Mouse (Mus musculus): ENCODE data around the gene Lzts2.

Gene Lzts2

DNA sequence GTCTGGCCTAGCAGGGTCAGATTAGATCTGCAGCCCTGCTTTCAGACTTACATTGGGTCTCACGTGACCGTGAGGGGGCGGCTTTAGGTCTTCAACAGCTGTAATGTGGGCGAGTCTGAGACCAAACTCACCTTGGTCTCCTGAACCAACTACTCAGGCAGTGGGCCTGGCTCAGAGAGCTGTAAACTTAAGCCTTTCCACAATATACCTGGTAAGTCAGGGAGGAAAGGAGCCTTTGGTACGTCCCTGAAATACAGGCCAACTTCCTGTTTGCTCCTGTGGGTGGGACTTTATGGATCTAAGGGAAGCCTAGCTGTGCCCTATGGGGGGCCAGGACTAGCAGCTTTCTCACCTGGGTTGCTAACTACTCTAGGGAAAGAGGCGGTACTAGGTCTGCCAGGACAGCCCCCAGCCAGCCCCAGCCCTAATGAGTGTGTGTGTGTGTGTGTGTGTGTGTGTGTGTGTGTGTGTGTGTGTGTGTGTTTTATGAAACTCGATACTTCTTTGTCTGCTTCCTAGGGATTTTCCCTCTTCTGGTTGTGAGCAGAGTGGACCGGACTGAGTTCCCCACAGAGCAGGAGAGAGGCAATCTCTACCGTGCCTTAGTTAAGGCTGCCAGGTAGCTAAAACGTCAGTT lies at the start of gene Lzts2:
Gene Lzts2, plus strand, starts transcription at position 80 of the 637 bp plus-strand sequence.
- peak; percentile 58 for DNase-seq (ENCODE audit: extremely low read depth, low read depth, low spot score)

DNA sequence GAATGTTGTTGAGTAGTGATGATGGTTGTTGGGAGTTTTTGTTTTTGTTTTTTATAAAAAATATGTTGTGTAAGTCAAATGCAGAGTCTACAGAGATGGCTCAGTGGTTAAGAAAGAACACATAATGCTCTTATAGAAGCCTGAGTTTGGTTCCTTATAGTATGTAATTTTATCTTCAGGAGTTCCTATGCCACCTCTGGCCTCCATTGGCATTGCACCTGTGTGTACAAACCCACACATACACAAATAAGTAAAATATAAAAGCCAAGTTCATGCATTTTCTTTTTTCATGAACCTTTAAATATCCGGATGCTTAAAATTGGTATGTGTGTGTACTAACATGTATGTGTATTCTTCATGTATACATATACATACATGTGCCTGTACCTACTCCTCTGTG lies 48.2 kb upstream of the Lzts2 start:
- no peak for DNase-seq (ENCODE audit: extremely low read depth, low read depth, low spot score)

DNA sequence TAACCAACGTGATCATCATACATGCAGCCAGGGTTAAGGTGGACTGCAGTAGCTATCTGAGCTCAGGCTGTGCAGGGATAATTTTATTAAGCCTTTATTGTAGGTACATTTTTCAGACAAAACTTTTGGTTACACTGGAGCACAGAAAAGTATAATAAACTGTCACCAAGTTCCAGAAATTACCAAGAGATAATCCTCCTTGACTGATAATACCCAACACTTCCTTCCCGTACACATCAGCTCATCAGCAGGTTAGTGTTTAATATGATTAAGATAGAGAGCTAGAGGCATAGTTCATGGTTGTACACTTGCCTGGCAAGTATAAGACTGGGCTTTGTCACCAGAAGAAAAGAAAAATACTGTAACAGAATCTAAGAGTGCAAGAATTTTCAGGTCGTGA lies 45.9 kb upstream of the Lzts2 start:
- no peak for DNase-seq (ENCODE audit: extremely low read depth, low read depth, low spot score)

DNA sequence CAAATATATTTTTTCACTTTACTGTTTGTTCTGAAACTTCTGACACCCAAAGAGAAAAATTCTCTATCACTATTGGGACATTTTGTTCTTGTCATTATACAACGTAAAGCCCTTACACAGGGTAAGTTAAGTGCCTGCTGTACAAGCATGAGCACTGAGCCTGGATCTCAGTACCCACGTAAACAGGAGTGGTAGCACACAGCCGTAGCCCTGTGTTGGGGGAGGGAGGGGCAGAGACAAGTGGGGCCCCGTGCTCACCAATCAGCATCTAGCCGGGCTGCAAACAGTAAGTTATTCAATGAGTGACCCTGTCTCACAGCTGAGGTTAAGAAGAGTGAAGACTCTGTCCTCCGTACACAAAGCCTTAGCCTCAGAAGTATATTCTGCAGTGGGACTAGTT lies 37.6 kb upstream of the Lzts2 start:
- DNase-seq (ENCODE audit: extremely low read depth, low read depth, low spot score) = no peak

DNA sequence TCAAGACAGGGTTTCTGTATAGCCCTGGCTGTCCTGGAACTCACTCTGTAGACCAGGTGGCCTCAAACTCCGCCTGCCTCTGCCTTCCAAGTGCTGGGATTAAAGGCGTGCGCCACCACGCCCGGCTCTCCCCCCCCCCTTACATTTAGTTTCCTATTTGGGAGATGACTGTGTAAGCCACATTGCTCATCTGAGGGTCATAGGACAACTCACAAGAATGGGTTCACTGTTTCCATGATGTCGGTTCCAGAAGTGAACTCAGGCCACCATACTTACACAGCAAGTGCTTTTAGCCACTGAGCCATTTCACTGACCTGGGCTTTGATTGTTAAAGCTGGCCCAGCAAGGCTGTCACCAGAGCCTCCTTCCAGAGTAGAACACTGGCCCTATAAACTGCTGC lies 37.1 kb upstream of the Lzts2 start:
- no peak for DNase-seq (ENCODE audit: extremely low read depth, low read depth, low spot score)

DNA sequence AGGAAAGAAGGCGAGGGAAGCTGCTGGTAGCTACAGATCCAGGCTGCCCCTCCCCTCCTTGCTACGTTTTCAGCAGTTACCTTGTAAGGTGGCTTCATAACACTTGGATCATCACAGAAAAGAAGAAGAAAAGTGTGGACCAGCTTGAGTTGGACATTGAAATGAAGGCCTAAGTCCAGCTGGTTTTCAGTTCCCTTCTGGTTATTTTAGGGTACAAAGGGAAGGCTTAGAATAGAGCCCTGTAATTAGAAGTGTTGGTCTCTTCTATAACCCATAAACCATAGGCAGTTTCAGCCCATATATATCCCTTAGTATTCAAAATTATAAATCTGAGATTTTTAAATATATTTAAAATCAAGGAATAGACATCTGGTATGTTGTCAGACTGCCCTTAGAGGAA lies 33.4 kb upstream of the Lzts2 start:
- DNase-seq (ENCODE audit: extremely low read depth, low read depth, low spot score) = no peak

DNA sequence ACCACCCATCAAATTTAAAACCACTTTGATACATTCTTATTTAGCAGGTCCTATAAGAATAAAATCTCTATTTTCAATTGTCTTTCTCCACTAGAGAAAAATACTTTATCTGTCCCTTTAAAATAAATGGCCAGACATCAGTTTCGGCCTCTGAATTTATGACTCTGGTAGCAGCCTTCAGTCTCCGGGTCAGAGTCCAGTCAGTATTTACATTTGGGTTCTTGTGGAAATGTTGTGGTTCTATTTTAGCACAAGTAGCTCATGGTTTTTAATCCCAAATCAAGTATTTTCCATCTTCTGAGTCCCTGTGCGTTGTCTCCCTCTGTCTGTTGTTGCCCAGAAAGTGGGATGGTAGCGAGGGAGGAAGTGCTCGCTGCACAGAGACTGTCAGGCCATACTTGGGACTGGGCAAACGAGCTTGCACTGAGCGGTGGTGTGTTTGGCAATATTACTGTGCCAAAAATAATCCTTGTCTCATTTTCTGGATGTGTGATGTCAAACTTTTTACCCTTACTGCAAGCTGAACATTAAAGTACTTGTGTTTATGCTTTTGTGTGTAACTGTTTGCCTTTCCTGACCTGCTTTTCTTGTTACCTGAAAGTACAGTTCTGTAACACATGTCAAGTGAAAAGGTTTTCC lies 31.6 kb upstream of the Lzts2 start:
- DNase-seq (ENCODE audit: extremely low read depth, low read depth, low spot score) = no peak

DNA sequence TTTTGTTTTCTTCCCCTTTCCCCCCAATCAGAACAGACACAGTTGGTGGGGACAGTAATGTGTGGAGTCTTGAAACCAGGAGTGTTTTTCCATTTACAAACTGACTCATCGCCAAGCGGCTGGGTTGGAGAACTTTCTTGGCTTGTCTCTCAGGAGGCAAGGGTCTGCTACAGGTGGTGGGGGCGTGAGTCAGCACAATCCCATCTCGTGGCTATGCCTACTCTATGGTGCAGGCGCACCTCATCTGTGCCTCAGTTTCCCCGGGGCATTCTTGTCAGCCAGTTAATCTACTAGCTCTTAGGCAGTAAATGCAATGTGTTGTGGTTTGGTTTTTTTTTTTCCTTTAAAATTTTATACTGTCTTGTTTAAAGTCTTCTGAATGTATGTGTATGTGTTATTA lies 30.8 kb upstream of the Lzts2 start:
- no peak for DNase-seq (ENCODE audit: extremely low read depth, low read depth, low spot score)

DNA sequence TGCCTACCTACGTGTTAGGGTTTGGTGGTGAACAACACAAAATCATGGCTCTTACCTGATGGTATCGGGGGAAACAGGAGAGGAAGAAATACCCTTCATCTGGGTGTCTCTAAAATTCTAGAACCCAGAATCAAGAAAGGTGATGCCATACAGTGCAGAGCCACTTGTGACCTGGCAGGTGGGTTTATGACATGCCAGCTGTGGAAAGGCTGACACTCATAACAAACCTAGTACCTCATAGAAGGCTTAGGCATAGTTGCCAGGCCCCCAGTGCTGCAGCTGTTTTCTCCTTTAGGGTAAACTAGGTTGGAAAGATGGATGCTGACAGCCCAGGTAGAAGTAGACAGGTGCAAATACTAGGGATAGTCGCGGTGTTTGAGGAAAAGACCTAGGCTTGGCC lies 29.8 kb upstream of the Lzts2 start:
- DNase-seq (ENCODE audit: extremely low read depth, low read depth, low spot score) = no peak

DNA sequence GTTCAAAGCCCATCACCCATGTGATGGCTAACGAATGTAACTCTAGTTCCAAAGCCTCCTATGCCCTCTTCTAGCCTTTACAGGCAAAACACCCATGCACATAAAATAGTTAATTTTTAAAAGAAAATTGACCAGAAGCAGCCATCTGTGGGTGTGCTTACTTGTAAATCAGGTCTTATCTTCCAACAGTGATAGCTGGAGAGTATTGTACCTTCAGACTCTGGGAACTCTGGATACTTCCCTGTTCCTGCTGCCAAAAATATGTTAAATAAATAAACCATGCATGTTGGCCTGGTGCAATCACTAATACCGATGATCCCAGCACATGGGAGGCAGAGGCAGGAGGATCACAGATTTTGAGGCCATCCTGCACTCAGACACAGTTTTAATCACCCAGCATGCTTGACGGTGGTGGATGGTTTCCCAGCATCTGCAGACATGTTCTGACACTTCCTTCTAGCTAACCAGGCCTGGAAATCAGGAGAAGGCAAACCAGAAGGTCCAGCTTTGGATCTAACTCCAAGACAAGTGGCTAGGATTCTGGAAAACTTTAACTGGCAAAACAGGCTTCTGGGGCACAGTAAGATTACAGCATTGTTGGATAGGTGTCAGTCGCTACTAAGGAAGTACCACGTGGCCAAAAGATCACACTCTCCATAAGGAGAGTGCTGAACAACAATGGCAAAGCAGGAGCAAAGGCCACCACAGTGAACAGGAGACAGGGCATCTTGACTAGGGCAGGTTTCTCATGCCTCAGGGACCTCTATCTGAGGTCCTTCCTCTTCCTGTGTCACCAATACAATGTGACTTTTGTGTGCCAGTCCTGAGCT lies 28.8 kb upstream of the Lzts2 start:
- peak; percentile 64 for DNase-seq (ENCODE audit: extremely low read depth, low read depth, low spot score)

DNA sequence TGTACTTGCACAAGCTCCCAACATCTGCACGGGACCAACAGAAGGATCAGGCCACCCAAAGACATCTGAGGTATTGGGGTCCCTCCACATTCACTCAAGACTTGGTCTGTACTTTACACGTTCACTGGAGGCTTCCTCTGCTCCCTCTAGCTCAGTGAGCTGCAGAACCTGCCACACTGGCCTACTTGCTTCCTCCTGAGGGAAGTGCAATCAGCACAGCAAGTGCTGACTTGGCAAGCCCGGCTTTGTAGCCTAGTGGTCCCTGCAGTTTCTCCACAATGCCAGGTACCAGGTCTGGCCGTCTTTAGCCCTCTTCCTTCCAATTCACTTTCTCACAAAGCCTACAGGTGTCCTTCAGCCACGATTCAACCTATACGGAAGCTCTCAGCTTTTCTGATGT lies 27.2 kb upstream of the Lzts2 start:
- no peak for DNase-seq (ENCODE audit: extremely low read depth, low read depth, low spot score)

DNA sequence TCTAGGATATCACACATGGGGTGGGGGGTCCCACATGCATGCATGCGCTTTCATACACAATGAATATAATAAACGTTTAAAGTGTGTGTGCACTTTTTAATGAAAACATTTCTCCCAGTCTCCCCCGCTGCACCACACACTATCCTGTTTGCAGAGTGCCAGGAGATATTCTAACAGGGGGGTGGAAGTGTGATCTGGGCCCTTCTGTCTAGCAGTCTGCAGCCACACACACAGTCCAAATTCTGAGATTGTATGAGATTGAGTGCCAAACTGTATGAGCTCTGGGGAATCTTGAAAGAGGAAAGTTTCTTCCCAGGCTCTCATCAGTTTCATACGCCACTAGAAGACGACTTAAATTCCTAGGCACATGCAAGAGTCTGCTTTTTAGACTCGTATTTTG lies 26.4 kb upstream of the Lzts2 start:
- DNase-seq (ENCODE audit: extremely low read depth, low read depth, low spot score) = no peak

DNA sequence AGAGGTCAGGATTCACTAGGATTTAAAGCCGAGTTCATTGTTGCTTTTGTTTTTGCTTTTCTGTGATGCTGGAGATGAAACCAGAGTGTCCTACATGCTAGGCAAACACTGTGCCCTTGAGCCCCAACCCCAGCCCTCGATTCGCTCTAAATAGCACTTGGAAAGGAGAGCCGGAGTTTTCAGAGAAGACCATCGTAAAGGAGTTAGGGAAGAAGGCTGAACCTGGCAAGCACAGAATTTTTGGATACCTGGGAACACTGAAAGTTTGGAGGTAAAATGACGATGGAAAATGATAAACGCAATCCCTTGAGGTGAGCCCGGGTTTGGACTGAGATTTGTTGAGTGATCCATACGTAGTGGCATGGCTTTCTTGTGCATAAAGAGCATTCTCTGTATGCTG lies 25.9 kb upstream of the Lzts2 start:
- no peak for DNase-seq (ENCODE audit: extremely low read depth, low read depth, low spot score)

DNA sequence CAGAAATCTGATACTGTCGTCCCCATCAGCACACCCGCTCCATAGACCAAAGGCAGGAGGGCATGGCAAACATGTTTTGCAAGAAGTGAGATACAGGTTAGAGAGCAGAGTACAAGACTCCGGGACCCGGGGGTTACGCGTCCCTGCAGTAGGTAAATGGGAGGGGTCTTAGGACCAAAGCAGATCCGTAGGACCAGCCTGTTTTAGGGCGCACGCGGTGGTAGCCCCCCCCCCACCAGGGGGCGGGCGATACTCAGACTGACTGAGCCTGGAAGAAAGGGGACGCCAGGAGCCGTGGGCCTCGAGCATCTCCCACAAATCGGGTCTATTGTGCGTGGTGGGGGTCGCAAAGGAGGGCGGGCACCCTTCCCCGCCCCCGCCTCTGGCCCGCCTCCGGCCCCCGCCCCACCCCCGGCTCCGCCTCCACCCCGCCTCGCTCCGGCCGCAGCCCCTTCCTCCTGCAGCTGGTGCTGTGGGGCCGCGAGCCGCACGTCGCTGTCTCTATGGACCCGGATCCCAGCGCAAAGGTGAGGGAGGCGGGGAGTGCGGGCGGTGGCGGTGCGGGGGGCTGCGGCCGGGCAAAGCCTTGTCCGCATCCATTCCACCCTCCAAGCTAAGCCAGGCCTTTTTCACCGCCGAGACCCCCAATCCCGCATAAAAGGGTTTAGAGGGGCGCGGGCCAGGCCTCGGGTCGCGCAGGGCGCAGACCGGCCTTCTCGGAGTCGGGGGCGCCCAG lies 25.2 kb upstream of the Lzts2 start, which contains the start of gene Sema4g:
Gene Sema4g, plus strand, starts transcription at position 271 of the 736 bp plus-strand sequence.
- no peak for DNase-seq (ENCODE audit: extremely low read depth, low read depth, low spot score)

DNA sequence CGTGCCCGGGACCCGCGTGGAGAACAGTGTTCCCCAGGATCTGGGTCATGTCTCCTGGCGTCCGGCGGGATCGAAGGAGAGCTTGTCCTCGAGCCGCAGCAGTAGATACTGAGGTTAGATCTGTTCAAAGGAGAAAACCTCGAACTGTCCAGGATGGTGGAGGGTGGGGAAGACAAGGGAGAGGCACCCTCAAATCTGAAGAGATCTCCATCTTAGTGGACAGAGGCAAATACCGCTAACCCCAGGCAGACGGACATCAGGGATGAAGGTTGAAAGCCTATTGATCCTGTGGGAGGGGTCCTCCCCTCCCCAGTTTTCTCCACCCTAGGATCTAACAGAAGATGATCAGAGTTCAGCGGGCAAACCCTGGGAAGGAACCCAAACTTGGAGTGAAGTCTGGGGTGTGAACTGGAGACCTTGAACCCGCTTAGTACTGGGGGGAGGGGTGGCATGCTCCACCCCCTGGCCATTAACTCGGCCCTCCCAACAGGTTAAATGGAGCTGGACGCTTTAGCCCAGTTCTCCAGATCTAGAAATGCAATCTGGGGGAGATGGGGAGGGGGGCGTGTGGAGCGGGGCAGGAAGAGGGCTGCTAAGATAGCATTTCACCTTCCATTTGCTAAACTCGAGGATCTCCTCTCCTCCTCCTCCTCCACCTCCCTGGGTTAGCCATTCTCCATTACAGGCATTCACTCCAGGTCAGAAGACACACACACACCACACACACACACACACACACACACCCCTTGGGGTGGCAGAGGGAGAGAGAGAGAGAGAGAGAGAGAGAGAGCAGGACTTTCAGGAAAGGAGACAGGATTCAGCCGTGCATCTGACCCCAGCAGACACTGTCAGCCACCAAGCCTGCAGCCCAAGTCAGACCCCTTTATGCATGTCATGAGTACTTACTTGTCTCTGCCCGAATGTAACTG lies 24.4 kb upstream of the Lzts2 start:
- DNase-seq (ENCODE audit: extremely low read depth, low read depth, low spot score) = no peak

DNA sequence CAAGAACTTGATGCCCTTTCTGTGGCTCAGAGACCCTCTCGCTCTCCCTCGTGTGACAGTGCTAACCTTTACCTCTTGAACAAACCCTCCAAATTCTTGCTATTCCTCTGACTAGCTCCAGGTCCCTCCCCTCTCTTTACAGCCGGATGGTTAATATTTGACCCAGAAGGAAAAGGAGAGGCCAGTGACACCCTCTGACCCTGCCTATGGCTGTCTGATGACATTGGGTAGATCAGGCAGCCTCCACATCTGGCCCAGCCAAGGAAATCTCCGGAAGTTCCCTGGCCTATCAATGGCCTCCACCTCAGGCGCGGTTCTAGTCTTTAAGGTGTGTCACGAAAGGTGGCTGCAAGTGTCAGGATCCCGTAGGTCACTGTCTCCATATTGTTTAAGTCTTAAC lies 23.2 kb upstream of the Lzts2 start:
- DNase-seq (ENCODE audit: extremely low read depth, low read depth, low spot score) = no peak

DNA sequence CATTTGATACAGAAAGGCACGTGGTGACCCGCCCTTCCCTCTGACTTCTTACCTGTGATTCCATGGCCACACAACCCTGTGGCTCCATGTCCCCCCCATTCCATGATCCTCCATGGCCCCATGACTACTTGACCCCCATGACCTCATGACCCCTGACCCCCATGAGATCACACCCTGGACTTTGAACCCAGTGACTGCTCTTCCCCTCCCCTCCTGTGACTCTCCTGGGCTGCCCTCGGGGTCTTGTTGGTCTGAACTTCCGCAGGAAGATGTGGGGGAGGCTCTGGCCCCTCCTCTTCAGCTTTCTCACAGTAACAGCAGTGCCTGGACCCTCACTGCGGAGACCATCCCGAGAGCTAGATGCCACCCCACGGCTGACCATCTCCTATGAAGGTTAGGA lies 22.0 kb upstream of the Lzts2 start:
- DNase-seq (ENCODE audit: extremely low read depth, low read depth, low spot score) = no peak

DNA sequence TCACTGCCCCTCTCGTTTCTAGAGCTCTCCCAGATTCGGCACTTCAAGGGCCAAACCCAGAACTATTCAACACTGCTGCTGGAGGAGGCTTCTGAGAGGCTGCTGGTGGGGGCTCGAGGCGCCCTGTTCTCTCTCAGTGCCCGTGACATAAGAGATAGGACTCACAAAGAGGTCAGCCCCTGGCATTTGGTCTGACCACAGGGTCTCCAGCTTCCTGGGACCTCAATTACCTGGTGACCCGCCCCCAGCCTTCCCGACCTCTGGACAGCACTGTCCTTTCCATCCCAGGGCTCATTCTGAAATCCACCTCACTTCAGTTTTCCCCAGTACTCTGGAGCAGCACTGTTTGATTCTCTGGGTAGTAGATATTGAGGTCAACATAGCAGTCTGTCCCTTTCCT lies 21.5 kb upstream of the Lzts2 start:
- DNase-seq (ENCODE audit: extremely low read depth, low read depth, low spot score) = no peak

DNA sequence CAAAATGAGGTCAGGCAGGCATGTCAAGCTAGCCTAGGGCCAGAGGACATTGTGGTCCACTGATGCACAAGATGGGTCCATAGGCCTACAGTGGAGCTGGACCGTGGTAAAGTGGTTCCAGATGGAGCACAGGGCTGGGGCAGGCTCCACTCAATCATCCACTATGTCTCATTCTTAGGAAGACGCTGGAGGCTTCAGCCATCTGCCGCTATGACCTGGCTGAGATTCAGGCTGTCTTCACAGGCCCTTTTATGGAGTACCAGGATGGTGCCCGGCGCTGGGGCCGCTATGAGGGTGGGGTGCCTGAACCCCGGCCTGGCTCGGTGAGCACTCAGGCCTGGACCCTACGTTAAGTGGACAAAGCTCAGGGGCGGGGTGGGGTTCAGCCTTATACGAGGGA lies 16.4 kb upstream of the Lzts2 start:
- DNase-seq (ENCODE audit: extremely low read depth, low read depth, low spot score) = no peak

DNA sequence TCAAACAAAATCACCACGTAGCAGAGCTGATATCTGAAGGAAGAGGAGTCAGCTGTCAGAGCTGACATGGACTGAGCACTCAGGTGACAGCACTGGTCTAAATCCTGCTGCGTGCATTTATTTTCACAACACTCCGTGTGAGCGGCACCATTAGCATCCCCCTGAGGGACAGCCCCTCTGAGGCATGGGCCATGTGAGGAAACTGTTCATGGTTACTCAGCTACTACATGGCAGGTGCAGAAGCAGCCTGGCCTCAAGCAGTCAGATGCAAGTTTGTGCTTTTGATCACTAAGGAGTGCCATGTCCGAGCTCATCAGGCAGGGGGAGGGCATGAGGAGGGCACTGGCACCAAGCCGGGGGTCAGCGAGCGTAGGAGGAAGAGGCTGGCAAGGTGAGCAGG lies 14.6 kb upstream of the Lzts2 start:
- DNase-seq (ENCODE audit: extremely low read depth, low read depth, low spot score) = no peak
